Mouse (Mus musculus): ENCODE measurements around the gene Ddr2. TPM values are rescaled to one million over a fixed set of nuclear protein-coding genes. Genes with fewer than 3 reads are reported as not detected.
"Not testable (repeated sequence)": the region's sequence is repeated elsewhere in the genome, so short reads cannot be mapped to it uniquely, and the experiment has no call there.

Gene Ddr2
- polyA plus RNA-seq (2017; shearing (Covaris generic)) = under 1 TPM in 1 of 2 experiments, not detected in 1; 0.08 TPM

DNA sequence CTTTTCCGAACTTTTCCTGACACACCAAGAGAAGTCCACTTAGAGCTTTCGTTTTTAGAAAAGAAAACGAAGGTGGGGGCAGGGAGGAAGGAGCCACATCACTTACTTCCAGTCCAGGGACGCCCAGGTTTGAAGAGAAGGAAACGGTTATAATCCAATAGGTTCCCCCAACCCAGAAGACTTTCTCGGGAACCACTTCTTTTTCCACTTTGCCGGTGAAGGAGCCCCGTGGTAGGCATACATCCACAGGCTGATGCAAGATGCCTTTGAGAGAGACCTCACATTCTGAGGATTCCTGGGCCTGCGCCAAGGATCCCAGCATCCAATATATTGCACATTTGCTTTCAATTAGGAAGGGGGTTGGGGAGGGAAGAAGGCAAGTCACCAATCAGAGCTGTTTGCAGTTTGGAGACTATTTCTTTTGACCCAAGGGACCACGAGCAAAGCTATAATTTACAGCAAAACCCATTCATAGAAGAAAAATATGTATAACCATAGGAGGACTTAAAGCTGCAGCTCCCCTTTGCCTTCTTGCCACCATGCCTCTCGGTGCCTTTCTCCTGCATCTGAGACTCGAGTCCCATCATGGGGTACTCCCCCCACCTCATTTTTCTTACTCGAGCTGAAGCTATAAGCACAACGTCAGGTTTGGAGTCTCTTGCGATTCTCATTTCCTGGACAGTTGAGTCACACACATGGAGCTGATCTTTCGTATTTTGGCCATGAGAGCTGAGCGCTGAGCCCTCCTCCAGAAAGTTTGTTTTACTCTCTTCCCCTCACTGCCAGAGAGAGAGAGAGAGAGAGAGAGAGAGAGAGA is at the start of gene Ddr2:
Gene Ddr2 (minus strand): TSS at position 247 of the 817 bp plus-strand sequence.
- no peak for ATAC-seq

DNA sequence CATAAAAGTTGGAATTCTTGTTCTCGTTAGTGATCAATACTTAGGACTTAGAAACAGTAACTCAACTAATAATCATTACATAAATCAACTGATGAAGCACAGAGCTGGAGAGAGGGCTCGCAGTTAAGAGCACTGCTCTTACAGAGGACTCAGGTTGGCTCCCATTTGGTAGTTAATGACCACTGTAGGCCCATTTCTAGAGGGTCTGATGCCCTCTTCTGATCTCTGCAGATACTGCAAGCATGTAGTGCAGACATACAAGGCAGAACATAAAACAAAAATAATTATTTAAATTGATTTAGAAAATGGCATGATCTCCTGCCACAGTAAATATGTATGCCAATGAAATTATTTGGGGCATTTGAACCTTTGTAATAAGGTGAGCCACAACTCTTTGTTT is 49.1 kb upstream of the Ddr2 start:
- no peak for ATAC-seq

DNA sequence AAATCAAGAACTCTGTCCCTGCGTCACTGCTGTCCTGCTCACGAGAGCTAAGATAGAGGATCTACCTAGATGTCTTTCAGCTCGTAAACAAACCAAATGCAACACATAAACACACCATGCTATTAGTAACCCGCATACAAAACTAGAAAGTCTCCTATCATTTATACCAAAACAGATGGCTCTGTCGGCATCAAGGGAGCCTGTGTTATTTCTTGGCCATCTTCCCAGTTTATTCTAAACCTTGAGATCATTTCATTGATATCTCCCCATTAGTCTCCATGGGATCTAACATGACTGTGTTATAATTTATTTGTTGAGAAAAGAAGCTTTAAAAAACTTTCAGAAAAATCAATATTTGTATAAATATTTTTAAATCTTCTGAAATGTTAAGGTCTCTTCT is 45.2 kb upstream of the Ddr2 start:
- no peak for ATAC-seq

DNA sequence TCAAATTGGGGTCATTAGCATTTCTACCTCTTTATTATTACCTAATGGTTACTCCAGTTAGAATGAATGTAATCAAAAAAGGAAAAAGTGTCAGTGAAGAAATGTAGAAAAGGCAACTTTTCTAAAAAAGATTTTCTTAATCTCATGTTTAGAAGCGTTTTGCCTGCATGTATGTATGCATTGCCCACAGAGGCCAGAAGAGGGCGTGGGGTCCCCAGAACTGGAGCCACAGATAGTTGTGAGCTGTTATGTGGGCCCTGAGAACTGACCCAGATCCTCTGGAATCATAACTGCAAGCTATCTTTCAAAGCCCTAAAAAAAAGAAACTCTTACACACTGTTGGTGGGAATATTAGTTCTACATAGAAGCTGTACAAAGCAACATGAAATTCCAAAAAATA is 44.7 kb upstream of the Ddr2 start:
- ATAC-seq = no peak

DNA sequence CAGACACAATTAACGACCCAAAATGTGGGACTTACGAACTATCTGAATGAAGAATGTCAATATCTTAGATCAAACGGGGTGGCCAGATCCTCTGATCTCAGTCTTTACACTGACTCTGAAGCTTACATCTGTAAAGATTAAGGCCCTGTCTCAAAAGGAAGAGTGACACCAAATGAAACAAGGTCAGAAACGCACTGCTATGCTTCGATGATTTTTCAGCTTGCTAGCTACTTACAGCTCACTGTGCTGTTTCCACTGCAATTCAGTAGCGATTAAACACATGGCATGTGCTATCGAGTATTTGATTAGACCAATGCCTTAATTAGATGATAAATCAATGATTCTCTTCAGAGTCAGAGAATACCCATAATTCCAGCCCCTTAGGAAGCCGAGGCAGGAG is 43.4 kb upstream of the Ddr2 start:
- no peak for ATAC-seq

DNA sequence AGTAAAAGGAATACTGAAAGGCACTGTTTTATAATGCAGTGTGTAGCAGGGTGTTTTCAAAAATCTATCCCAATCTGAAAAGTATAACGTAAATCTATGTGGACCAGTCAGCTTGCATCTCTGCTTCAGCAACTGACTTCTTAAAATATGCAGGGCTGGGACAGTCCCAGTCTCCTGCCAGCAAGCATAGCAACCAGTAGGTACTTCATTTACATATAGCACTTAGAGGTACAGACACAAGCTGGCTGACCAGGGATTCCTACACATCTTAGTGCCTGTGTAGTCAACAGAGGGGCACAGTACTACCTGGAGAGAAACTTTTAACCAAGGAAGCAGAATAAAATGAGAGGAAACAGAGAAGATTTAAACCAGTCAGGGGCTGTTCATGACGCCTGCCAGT is 42.0 kb upstream of the Ddr2 start:
- peak; percentile 90 for ATAC-seq

DNA sequence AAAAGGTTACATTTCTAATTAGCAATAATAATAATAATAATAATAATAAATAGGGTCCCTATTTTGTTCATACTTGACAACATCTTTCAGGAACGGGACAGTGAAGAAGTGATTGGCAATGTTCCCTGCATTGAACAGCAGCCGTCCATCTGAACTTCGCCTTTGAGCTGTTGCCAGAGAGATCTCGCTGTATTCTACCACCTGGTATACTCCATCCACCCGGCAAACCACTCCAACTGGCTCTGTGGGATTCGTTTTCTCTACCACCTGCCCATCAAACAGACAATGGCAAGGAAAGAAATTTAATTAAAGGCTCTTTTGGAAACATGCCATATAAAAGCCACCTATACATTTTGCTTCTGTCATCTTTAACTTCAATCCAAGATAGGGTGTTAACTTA is 40.3 kb upstream of the Ddr2 start:
- no peak for ATAC-seq

DNA sequence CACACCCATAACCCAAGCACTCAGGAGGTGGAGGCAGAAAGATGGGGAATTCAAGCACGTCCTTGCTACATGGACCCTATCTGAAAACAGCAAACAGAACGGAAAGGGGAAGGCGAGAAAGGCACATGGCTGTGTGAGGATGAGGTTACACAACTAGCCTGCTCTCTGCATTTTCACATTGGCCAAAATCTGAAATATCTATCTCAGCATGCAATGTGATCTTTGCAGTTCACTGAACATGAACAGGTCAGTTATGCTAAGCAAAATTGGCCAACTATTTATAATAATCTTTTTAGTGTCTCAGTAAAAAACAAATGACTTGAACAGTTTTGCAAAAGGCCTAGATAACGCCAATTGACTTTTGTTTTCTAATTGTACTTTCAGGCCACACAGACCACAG is 39.2 kb upstream of the Ddr2 start:
- ATAC-seq = no peak

DNA sequence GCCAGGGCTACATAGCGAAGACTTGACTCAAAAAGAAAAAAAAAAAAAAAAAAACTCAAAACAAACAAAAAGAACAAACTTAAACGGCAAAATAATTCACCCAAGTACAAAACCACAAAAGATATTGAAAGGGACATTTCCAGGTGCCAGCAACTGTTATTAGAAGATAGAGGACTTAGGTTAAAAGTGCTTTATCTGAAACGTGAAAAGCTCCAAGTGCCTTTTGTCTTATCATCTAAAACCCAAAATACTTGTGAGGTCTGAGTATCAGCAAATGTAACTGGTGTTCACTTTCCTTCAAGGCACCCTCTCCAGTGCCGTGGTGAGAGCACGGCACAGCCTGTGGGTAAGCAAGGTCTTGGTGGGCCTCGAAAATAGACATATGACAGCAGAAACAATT is 38.0 kb upstream of the Ddr2 start:
- ATAC-seq = no peak

DNA sequence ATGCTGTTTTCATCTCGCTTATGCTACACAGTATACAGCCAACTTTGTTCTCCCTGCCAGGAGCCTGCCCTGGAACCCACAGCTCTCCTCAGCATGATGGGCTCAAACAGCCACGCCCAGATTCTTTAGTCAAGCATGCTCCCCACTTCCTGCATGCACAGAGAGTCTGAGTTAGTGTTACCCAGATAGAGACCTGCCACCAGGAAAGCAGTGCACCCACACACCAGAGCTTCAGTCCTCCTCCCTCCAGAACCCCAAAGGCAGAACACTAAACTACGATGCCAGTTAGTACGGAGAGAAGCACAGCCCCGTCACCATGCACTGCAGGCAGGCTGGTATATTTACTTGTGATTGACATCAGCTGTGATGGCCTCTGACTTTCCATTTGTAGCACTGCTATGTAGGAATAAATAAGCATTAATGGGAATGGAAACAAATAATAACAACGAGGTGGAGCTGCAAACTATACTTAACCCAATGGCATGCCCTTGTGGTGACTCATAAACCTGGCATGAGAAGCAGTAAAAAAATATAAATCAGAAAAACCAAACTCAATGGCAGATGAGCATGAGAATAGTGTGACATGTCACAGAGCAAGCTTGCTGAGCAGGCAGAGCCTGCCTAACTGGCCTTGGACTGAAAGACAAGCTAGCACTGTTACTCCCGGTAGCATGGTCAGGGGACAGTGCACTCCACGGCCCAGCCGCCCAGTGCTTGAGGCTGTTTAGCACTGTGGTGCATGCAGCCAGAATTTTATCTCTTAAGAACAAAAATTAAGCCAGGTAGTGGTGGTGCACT is 37.3 kb upstream of the Ddr2 start:
- peak; percentile 80 for ATAC-seq

DNA sequence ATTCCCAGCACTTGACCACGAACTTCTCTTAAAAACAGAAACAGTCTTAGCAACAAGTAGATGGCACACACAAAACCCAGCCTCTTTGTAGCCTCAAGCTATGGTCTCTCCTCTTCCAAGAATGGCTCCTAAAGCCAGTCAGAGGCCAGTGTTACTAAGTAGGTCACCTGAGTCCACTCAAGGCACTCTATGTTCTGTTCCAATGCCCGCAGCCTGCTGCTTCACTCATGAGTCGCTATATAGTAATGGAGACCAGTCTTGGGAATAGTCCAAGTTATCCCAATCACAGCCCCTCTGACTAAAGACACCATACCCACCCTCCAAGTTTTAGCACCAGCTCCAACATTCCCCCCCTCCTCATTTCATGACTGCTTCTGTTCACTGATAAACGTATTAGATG is 35.0 kb upstream of the Ddr2 start:
- ATAC-seq = no peak

DNA sequence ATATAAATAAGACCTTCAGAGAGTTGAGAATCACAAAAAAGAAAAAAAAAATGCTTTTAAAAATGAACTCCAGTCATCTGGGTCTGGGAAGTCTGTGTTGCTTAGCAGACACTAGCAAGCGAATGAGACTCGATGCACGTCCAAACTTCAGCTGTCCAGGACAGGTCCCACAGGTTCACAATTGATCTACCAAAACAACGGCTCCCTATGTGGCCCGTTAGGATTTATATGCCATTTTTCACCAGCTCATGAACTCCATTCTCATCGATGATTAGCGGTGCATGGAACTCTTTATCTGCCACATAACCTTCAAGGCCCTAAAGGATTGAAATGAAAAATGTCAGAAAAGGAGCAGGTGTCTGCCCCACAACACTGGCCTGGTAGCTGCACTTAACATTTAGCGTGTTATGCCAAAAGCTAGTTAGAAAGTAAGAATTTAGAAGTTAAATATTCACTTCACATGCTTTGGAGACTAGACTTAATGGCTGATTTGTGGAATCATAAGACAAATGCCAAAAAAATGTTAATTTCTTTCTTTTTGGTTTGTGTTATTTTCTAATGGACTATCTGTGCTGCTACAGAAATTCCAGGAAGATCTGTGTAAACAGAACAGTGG is 31.8 kb upstream of the Ddr2 start:
- no peak for ATAC-seq

DNA sequence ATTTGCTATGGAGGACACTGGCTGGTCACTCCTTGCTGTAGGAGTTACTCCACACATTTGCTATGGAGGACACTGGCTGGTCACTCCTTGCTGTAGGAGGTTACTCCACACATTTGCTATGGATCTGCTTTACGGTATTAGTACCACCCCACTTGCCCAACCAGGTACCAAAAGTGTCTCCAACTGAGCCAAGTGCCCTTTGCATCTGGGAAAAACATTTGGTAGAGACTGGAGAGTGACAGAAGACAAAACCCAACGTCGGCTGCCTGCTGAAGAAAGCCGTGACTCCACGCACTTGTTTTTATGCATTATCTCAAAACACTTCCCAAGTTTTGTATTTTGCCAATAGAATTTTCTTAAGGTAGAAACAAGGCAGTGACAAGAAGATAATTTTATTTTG is 31.1 kb upstream of the Ddr2 start:
- ATAC-seq = no peak

DNA sequence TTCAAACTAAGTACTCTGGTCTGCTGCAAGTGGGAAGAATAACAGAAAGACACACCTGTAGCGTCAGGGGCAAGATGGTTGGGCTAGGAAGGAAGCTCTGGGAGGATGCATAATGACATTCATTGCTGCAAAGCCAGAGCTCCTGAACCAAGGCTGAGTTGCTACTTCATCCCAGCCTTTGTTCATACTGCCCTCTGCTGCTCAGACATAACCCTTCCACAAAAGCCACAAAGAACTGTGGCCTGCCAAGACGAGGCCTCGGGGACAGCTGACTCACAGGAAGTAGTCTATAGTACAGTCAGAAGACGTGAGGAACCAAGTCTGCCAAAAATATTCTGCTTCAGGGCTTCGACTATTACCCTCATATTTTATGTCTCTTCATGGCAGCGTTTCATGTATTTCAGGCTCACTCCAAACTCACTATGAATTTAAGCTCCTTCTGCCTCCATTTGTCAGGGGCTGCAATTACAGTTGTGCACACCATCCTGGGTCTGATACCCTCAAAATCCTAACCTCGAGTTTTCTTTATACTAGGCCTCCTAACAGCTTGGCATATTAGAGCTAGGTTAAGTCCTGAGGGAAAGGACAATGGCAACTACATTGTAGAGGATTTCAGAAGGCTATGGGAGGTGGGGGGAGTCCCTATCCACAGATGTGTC is 25.9 kb upstream of the Ddr2 start:
- peak; percentile 99 for ATAC-seq

DNA sequence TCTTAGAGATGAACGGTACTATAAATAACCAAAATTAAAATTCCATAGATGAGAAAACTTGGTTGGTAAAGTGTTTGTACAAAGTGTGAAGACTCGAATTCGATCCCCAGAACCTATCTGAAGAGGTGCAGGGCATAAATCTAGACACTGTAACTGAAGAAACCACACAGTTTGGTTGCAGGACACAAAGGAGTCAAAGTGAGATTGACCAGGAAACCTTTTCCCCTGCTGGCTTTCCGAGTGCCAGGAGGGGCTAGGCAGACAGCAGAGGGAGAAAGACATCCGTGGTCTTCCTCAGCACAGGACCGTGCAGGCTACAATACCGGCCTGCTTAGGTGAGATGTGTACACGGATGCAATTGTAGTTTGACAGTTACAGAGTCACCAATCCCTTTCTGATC is 23.7 kb upstream of the Ddr2 start:
- ATAC-seq = no peak

DNA sequence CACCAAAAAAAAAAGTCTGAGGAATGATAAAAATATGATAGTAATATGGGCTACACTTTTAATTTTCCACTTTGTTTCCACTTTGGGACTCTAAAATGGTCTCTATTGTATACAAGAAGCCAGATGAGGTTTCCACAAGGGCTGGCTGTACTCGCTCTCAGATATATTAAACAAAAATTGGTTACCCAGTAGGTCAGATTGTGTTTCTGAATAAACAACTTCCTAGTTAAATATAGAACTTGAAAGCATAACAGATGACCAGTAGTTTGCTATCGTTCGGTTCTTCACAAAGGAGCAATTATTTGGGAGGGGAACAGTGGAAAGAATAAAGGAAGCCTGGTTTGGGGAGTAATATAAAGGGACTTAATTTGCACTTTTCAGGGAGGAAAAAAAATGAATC is 20.4 kb upstream of the Ddr2 start:
- no peak for ATAC-seq

DNA sequence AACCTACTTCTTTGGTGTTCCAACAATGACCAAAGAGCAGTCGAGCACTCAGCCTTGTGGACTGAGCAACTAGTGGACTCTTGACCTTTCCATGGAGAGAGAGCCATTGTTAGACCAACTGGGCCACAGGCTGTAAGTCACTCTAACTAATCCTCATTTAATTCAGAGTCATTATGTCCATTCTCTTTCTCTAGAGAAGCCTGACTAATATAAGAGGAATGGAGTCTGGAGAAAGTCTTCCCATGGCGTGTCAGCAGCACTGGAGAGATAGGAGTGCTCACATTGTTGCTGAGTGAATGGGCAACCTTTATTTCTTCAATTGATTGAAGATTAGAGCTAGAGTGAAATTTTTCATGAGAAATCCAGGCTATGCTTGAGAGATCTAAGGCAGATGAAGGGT is 14.1 kb upstream of the Ddr2 start:
- no peak for ATAC-seq

DNA sequence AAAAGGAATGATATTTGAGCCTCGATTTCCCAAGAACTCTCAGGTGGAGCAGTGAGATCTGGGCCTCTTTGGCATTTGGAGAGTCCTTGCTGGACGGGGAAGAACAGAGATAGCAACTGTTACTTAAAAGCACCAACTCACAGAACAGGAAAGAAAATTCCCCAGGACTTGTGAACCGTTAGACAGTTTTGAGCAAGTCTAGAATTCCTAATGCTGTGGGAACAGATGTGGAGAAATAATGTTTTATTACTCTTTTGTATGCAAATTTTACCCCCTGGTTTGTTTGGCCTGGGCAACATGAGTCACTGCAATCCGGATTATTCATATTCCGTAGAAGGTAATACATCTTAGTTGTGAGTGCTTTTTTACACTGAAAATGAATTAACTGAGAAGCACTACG is 3.1 kb upstream of the Ddr2 start:
- ATAC-seq = no peak

DNA sequence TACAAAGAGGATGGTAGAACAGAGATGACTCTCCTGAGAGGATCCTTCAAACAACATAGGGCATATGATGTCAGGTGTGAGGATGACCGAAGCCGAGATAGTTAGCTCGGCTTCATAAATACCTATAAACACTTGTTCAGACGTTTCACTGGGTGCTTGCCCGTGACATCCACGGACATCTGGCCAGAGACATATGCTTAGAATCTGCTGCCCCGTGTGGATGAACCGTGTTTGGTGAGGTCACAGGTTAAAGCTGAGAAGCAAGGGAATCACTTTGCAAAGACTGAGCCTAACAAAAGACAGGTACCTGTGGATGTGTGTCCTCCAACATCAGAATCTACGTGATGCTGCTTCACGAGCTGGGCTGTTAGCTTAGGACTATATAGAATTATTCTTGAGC is 1.7 kb upstream of the Ddr2 start:
- no peak for ATAC-seq

DNA sequence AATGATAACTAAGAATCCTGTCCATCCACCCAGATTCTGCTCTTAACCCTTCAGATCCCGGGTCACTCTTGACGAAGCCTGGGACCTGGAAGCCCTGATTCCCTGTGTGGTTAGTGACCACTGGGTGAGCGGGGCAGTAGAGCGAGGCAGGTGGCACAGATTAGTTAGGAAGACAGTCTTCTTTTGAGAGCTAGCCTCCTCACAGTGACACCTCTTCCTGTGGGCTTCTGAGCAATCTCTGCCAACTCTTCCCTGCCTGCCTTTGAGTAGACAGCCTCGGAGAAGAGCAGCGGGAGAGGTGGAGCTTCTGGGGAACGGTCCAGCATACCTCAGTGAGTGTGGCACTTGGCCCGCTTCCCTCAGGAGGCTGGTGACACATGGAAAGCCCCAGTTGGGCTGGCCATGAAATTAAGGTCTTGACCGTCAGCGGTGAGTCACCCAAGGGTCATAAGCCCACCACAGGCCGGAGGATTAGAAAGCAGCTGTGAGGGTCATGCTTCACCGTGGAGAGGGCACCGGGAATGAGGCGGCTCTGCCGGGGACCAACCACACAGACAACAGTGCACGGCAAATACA is 1.2 kb upstream of the Ddr2 start:
- no peak for ATAC-seq

DNA sequence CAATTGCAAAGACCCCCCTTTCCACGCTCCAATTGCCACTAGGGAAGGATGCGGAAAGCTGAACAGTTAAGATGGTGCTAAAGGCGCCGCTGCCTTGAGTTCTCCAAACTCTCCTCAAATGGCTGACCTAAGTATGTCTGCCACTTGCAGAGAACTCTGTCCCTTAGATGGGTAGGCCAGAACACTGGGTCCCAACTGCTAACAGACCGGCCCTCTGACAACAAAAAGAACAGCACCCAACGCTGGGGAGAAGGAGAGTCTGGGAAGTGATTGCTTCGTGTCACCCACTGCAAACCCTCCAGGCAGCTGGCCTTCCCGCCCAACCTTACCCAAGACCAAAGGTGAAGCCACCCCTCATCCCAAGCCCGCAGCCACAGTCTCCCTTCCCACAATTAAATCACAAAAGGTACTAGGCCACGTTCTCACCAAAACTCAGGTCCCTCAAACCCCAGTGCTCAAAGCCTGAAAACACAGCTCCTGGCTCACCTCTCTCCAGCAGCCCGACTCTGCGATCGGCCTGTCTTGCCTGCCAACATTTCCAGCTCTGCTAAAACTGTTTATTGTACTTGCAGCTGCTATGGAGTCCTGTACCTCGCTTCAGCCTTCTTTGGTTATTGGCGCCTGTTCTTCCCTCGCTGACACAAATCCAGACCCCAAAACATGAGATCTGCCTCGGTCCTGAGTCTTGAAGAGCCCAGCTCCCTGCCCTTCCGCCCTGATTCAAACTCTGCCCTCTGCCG is 616 bp downstream of the Ddr2 start:
- no peak for ATAC-seq

DNA sequence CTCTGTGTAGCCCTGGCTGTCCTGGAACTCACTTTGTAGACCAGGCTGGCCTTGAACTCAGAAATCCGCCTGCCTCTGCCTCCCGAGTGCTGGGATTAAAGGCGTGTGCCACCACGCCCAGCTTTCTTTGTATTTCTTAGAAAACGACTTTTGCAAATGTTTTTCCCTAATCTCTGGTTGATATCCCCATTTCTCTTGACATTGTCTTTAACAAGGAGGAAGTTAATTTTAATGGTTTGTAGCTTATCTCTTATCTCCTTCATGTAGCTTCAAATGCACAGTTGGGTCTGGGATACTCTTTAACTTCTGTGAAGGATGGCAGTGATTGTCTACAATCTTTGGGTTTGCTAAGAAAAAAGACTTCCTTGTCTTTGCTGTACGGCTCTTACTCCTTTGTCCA is 7.7 kb downstream of the Ddr2 start:
- not testable (repeated sequence) for ATAC-seq
